Mouse (Mus musculus): ENCODE measurements around the gene Tpp1. TPM values are rescaled to one million over a fixed set of nuclear protein-coding genes. Genes with fewer than 3 reads are reported as not detected.

The Tpp1 gene
- polyA plus RNA-seq (2012; rRNA removed; ENCODE audit: low replicate concordance), result 41.0 and 106 TPM in 2 replicates

DNA sequence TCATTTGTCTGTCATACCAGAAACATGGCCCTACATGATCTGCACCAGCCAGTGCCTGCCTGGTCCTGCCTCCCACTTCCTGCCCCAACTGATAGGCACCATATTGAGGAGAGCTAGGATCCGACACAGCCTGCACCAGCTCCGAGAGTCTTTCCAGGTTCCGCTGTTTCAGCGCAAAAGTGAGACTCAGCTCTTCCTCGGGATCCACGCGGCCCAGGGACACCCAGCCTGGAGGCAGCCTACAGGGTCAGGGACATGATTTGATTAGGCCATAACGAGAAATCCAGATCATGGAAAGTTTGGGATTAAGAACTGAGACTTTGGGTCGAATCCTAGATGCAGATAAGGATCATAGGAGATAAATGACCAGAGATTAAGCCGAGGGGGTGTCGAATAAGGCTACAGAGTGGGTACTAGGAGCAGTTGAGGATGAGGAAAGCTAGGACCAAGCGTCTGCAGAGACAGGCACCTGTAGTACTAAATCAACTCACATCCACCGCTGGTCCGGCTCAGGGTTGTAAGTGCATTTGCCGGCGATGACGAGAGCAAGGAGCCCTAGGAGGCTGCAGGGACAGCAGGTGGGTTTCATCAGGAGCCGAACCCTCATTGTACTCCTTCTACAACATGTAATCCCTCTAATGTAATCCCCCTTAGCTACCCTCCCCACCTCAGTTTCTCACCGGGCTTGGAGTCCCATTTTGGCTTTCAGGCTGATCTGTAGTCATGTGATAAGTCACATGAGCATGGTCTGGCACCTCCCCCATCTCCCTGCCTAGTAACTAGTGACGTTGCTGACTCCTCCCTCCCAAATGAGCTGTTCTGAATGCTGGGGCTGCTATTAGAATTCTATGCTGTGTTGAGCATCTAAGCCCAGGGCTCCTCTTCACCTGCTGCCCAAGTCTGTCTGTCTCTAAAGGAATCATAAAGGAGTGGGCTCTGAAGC is at the start of gene Tpp1:
Gene Tpp1, minus strand, starts transcription at position 745 of the 943 bp plus-strand sequence.

DNA sequence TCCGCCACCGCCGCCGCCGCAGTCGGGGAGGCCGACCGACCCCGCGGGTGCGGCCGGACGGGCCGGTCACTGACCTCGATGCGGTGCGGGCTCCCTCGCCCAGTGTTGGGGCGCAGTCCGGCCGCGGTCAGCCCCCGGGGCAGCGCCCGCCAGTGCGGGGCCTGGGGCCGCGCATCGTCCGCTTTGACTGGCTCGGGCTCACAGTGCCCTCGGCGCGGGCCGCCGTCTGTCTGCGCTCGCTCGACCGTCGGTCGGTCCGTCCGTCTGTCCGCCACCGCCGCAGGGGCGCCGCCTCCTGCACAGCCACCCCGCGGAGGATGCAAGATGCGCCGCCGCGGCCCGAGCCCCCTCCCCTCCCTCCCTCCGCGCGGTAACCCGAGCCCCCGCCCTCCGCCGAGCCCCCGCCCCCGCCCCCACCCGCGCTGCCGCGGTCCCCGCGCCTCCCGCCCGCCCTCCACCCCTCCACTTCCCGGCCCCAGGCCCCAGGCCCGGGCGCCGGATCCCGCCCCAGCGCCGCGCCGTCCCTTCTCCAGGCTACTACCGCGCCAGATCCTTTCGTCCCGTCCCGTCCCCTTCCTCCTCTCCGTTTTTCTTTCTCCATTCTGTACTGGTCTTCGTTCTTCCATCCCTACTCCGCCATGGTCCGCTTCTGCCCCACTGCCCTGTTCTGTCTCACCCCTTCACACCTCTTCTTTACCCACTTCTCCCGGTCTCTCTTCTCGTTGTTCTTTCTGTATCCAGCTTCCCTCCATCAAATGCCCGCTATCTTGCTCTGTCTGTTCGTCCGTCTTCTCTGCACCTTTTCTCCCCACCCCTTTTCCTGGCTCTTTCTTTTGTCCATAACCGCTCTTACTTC is 35.5 kb upstream of the Tpp1 start, which contains the start of gene Dchs1:
Gene Dchs1, minus strand, starts transcription at position 370 of the 856 bp plus-strand sequence.

DNA sequence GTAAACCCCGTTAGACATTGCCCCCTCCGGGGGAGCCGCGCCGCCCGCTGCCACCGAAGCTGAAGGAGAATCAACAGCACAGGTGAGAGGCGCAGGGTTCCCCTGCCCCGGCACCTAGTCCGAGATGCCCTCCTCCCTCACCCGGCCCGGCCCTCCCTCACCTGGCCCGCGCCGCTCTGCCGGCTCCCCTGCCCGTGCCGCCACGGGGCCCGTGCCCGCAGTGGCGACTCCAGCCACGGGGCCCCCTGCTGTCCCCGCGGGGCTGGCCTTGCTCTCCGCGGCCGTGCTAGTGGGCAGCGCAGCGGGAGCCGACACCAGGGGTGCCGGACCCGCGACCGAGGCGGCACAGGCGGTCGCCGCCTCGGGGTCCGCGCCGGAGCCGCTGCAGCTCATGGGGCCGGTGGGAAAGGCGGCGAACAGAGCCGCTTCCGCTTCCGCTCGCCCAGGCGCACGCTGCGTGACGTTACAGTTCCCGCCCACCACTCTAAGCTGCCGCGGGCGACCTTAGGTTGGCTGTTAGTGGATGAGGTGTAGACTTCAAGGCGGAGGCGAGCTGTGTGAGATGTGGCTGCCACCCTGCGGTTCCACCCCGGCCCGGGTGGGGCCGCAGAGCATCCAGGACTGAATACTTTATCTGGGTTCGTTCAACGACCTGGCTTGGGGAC is 8.0 kb downstream of the Tpp1 start, which contains the start of gene Taf10:
Gene Taf10, minus strand, starts transcription at position 436 of the 665 bp plus-strand sequence.

DNA sequence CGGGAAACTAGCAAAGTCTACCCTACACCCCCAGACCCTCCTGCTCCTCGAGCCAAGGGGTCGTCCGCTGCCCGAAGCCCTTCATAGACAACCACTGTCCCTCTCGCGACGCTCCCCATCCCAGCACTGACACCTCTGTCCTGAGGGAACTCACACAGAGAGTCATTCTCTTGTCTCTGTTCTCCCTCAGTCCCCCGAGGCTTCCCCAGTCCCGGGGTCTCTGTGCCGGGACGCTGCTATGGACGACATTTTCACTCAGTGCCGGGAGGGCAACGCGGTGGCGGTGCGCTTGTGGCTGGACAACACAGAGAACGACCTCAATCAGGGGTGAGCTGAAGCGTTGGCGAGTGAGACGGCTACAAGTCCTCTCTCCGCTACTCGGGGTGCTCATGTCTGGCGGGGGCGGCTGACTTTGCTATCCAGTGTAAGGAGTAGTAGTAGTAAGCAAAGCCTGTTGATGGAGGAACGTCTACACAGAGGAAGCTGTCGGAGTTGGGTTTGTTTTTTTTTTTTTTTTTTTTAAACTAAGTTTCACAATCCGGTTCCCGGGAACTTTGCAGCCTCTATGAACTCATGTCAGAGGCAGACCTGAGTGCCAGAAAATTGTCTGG is 15.0 kb downstream of the Tpp1 start, which contains the start of gene Rrp8:
Gene Rrp8, minus strand, starts transcription at position 475 of the 611 bp plus-strand sequence.

DNA sequence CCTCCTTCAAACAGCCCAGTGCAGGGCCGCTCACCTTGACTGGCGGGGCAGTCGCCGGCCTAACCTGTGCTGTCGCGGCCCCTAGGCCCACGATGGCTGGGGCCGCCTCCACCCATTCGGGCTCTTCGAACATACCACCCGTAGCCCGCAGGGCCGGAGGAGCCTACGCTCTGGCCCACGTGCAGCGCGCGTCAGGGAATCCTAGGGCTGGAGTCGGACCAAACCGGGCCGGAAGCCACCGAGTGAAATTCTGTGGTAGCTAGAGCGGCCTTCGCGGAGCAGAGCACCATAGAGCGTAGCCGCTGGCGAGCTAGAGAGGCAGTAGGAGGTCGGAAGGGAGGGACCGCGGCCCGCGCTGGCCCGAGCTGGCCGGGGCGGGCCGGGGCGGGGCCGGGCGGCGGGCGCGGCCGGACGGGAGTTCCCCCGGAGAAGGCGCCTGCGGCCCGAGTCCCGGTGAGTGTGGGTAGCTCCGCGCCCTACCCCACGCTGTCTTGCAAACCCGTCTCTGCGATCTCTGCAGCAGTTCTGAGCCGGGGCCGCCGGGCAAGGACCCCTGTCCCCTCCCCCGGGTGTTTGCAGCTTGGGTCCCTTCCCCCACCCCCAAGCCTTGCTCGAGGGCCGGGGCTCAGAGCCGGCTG is 15.7 kb downstream of the Tpp1 start, which contains the start of gene Ilk:
Gene Ilk, plus strand, starts transcription at position 329 of the 638 bp plus-strand sequence.

Other genes with a start within 250 kb of the Tpp1 start
- 11.4 and 16.6 TPM in 2 replicates for gene Smpd1, start 197.9 kb downstream of the Tpp1 start, polyA plus RNA-seq (2012; rRNA removed; ENCODE audit: low replicate concordance)
- gene Apbb1, start 170.6 kb downstream of the Tpp1 start, polyA plus RNA-seq (2012; rRNA removed; ENCODE audit: low replicate concordance), result 17.9 and 21.9 TPM in 2 replicates
- gene Hpx, start 152.1 kb downstream of the Tpp1 start, polyA plus RNA-seq (2012; rRNA removed; ENCODE audit: low replicate concordance), result 0.15 and 0.50 TPM in 2 replicates
- 13.5 and 19.7 TPM in 2 replicates for gene Trim3, start 118.7 kb downstream of the Tpp1 start, polyA plus RNA-seq (2012; rRNA removed; ENCODE audit: low replicate concordance)
- 87.5 and 178 TPM in 2 replicates for gene Timm10b, start 112.2 kb downstream of the Tpp1 start, polyA plus RNA-seq (2012; rRNA removed; ENCODE audit: low replicate concordance)
- gene Arfip2, start 111.8 kb downstream of the Tpp1 start, polyA plus RNA-seq (2012; rRNA removed; ENCODE audit: low replicate concordance), result 39.4 and 72.4 TPM in 2 replicates
- 359 and 495 TPM in 2 replicates for gene Gm45799, start 111.7 kb downstream of the Tpp1 start, polyA plus RNA-seq (2012; rRNA removed; ENCODE audit: low replicate concordance)
- 0.39 and 0.41 TPM in 2 replicates for gene Dnhd1, start 101.4 kb downstream of the Tpp1 start, polyA plus RNA-seq (2012; rRNA removed; ENCODE audit: low replicate concordance)
- 40.4 and 43.6 TPM in 2 replicates for gene Ilk, start 15.6 kb downstream of the Tpp1 start, polyA plus RNA-seq (2012; rRNA removed; ENCODE audit: low replicate concordance)
- 2.2 and 3.2 TPM in 2 replicates for gene Rrp8, start 14.8 kb downstream of the Tpp1 start, polyA plus RNA-seq (2012; rRNA removed; ENCODE audit: low replicate concordance)
- 472 and 915 TPM in 2 replicates for gene Taf10, start 7.9 kb downstream of the Tpp1 start, polyA plus RNA-seq (2012; rRNA removed; ENCODE audit: low replicate concordance)
- 2.5 and 3.3 TPM in 2 replicates for gene Dchs1, start 35.4 kb upstream of the Tpp1 start, polyA plus RNA-seq (2012; rRNA removed; ENCODE audit: low replicate concordance)
- gene Mrpl17, start 58.9 kb upstream of the Tpp1 start, polyA plus RNA-seq (2012; rRNA removed; ENCODE audit: low replicate concordance), result 80.0 and 139 TPM in 2 replicates
- gene Gm4070, start 201.7 kb upstream of the Tpp1 start, polyA plus RNA-seq (2012; rRNA removed; ENCODE audit: low replicate concordance), result 0.06 and 0.18 TPM in 2 replicates